Mouse (Mus musculus) layer of hippocampus, postnatal 14 days (tissue): ENCODE data around the gene Tmem143. TPM values are rescaled to one million over a fixed set of nuclear protein-coding genes. Genes with fewer than 3 reads are reported as not detected.
A peak's percentile ranks its signal among the peaks of the same experiment; 100 is the strongest.
"Not testable (repeated sequence)": the region's sequence is repeated elsewhere in the genome, so short reads cannot be mapped to it uniquely, and the experiment has no call there.

Experiments used
- DNase-seq, 2 experiments: peaks; one replicate each; pipeline ENCODE4 v3.0.0; 2021 to 2022; ENCODE audit warnings: low spot score in 2 of 2, mixed read lengths in 1 of 2
- total RNA-seq, 2 experiments: library from RNA; stranded (reverse); gene quantifications; 2 replicates each; pipeline ENCODE4 v1.2.3; 2021

The Tmem143 gene
- total RNA-seq, 2 experiments from 2014 or later, result 20.8 to 25.6 TPM

GRCm38 (mm10) chr7:45921950-45922600, 25.3 kb downstream of the Tmem143 start:
- DNase-seq, result no peak

- peak; percentile 92 to 95 for DNase-seq
These were observed 26.4 kb downstream of the Tmem143 start for GRCm38 (mm10) chr7:45922928-45923761.

- peak; percentile 26 to 33 for DNase-seq
These were observed 27.2 kb downstream of the Tmem143 start, which contains the start of gene Ccdc114 for GRCm38 (mm10) chr7:45923762-45924428. Gene Ccdc114 (plus strand): TSS chr7:45924072.

- no peak for DNase-seq
These were observed 27.7 kb downstream of the Tmem143 start for GRCm38 (mm10) chr7:45924429-45924816.

GRCm38 (mm10) chr7:45928626-45929295, 32.0 kb downstream of the Tmem143 start:
- DNase-seq, result no peak

GRCm38 (mm10) chr7:45929688-45930087, 32.9 kb downstream of the Tmem143 start:
- DNase-seq, result no peak

- not testable (repeated sequence) for DNase-seq
These were observed 37.0 kb downstream of the Tmem143 start for GRCm38 (mm10) chr7:45933766-45934165.

- DNase-seq, result peak; percentile 51 to 58
These were observed 38.4 kb downstream of the Tmem143 start for GRCm38 (mm10) chr7:45935114-45935513.

GRCm38 (mm10) chr7:45939836-45940235, 43.1 kb downstream of the Tmem143 start:
- no peak for DNase-seq

- no peak for DNase-seq
These were observed 45.2 kb downstream of the Tmem143 start for GRCm38 (mm10) chr7:45941986-45942385.

GRCm38 (mm10) chr7:45943280-45943679, 46.5 kb downstream of the Tmem143 start:
- not testable (repeated sequence) for DNase-seq

- DNase-seq, result no peak
These were observed 52.3 kb downstream of the Tmem143 start for GRCm38 (mm10) chr7:45949061-45949460.

GRCm38 (mm10) chr7:45956611-45957010, 59.9 kb downstream of the Tmem143 start:
- DNase-seq, result no peak

Other genes with a start within 250 kb of the Tmem143 start
- gene Fut2, start 230.5 kb upstream of the Tmem143 start, total RNA-seq, result under 1 TPM; 0.30 to 0.67 TPM
- gene Ntn5, start 212.9 kb upstream of the Tmem143 start, total RNA-seq, result under 1 TPM; 0.67 to 0.94 TPM
- under 1 TPM; 0.24 to 0.41 TPM for gene Sec1, start 202.5 kb upstream of the Tmem143 start, total RNA-seq
- 100 to 1,000 TPM; 110 to 123 TPM for gene Car11, start 197.1 kb upstream of the Tmem143 start, total RNA-seq
- 10 to 100 TPM; 49.7 to 59.1 TPM for gene Dbp, start 191.9 kb upstream of the Tmem143 start, total RNA-seq
- 100 to 1,000 TPM; 423 to 452 TPM for gene Rpl18, start 181.5 kb upstream of the Tmem143 start, total RNA-seq
- 10 to 100 TPM; 30.5 to 31.4 TPM for gene Sphk2, start 178.9 kb upstream of the Tmem143 start, total RNA-seq
- gene Fam83e, start 175.7 kb upstream of the Tmem143 start, total RNA-seq, result under 1 TPM; 0.48 to 0.60 TPM
- not detected for gene Spaca4, start 171.1 kb upstream of the Tmem143 start, total RNA-seq
- 100 to 1,000 TPM; 290 to 306 TPM for gene Lmtk3, start 113.2 kb upstream of the Tmem143 start, total RNA-seq
- gene Sult2b1, start 112.3 kb upstream of the Tmem143 start, total RNA-seq, result 10 to 100 TPM in 1 of 2 experiments, 1 to 10 TPM in 1; 8.7 to 12.0 TPM
- 100 to 1,000 TPM; 174 to 179 TPM for gene Cyth2, start 82.4 kb upstream of the Tmem143 start, total RNA-seq
- 1 to 10 TPM; 1.6 to 2.1 TPM for gene Kcnj14, start 72.2 kb upstream of the Tmem143 start, total RNA-seq
- gene Grwd1, start 66.0 kb upstream of the Tmem143 start, total RNA-seq, result 10 to 100 TPM; 21.2 to 21.9 TPM
- gene Kdelr1, start 24.2 kb upstream of the Tmem143 start, total RNA-seq, result 10 to 100 TPM; 87.5 to 91.6 TPM
- 10 to 100 TPM; 19.7 to 20.4 TPM for gene Grin2d, start 18.6 kb upstream of the Tmem143 start, total RNA-seq
- gene Syngr4, start 227 bp upstream of the Tmem143 start, total RNA-seq, result not detected
- 1 to 10 TPM; 1.8 to 2.6 TPM for gene Emp3, start 24.5 kb downstream of the Tmem143 start, total RNA-seq
- 1 to 10 TPM; 2.1 to 6.2 TPM for gene Ccdc114, start 27.1 kb downstream of the Tmem143 start, total RNA-seq
- gene Abcc6, start 133.4 kb downstream of the Tmem143 start, total RNA-seq, result 1 to 10 TPM; 4.3 to 5.9 TPM
- gene Nomo1, start 136.8 kb downstream of the Tmem143 start, total RNA-seq, result 100 to 1,000 TPM; 113 to 118 TPM
- gene Kcnj11, start 203.8 kb downstream of the Tmem143 start, total RNA-seq, result 10 to 100 TPM; 19.4 to 21.3 TPM